Mouse (Mus musculus): ENCODE data around the gene Polr2l. TPM values are rescaled to one million over a fixed set of nuclear protein-coding genes. Genes with fewer than 3 reads are reported as not detected.
A peak's percentile ranks its signal among the peaks of the same experiment; 100 is the strongest.

Gene Polr2l
- total and polyA plus RNA-seq, 2 experiments from 2014 or later: 21.1 to 73.2 TPM

GRCm38 (mm10) chr7:141474160-141474559 is 772 bp downstream of the Polr2l start:
- Histone ChIP-seq H3K9ac (peak overlapping the region; percentile 91), H3K9me3 (ENCODE audit: low read length) (no peaks in the 10 kb centered on the region), H3K4me3 (ENCODE audit: low read depth, low read length) (peak overlapping the region; percentile 69), H3K4me1 (ENCODE audit: insufficient read depth) (peaks cover 12% of the 10 kb centered on the region), H3K27ac (ENCODE audit: low read depth, low read length) (no peak overlapping the region), H3K36me3 (ENCODE audit: insufficient read depth) (peaks cover 23% of the 10 kb centered on the region), H3K27me3 (ENCODE audit: insufficient read depth, low read length) (no peaks in the 10 kb centered on the region), H3K4me2 (ENCODE audit: low read depth) (peak overlapping the region; percentile 71)
- no peak for DNase-seq
- no peak for TF ChIP-seq CTCF (IDR thresholded peaks at IDR 0.05; ENCODE audit: low read depth)
- ATAC-seq: no peak
- 9% methylated on average over 5 of the region's 5 CpGs for WGBS

- ATAC-seq: no peak
- Histone ChIP-seq H3K4me3 (ENCODE audit: low read depth, low read length) (no peak overlapping the region), H3K27ac (ENCODE audit: low read depth, low read length) (no peak overlapping the region), H3K4me1 (ENCODE audit: insufficient read depth) (peaks cover 22% of the 10 kb centered on the region), H3K27me3 (ENCODE audit: insufficient read depth, low read length) (no peaks in the 10 kb centered on the region), H3K9ac (no peak overlapping the region), H3K4me2 (ENCODE audit: low read depth) (no peak overlapping the region), H3K9me3 (ENCODE audit: low read length) (no peaks in the 10 kb centered on the region), H3K36me3 (ENCODE audit: insufficient read depth) (peaks cover 23% of the 10 kb centered on the region)
- no peak for DNase-seq
- WGBS: 88% methylated on average over 6 of the region's 6 CpGs
- TF ChIP-seq CTCF (IDR thresholded peaks at IDR 0.05; ENCODE audit: low read depth): no peak
These were observed 2.2 kb downstream of the Polr2l start for GRCm38 (mm10) chr7:141472763-141473162.

GRCm38 (mm10) chr7:141472226-141472625 is 2.7 kb downstream of the Polr2l start:
- DNase-seq: no peak
- no peak for TF ChIP-seq CTCF (IDR thresholded peaks at IDR 0.05; ENCODE audit: low read depth)

GRCm38 (mm10) chr7:141471236-141471635 is 3.7 kb downstream of the Polr2l start:
- WGBS: 88% methylated on average over 1 of the region's 1 CpGs
- no peak for ATAC-seq
- Histone ChIP-seq H3K36me3 (ENCODE audit: insufficient read depth) (peaks cover 23% of the 10 kb centered on the region), H3K4me3 (ENCODE audit: low read depth, low read length) (no peak overlapping the region), H3K27ac (ENCODE audit: low read depth, low read length) (no peak overlapping the region), H3K4me1 (ENCODE audit: insufficient read depth) (peaks cover 28% of the 10 kb centered on the region), H3K27me3 (ENCODE audit: insufficient read depth, low read length) (peaks cover under 1% of the 10 kb centered on the region; the same call in 1 of the 2 replicates), H3K9ac (no peak overlapping the region), H3K4me2 (ENCODE audit: low read depth) (no peak overlapping the region), H3K9me3 (ENCODE audit: low read length) (no peaks in the 10 kb centered on the region)
- DNase-seq: no peak
- TF ChIP-seq CTCF (IDR thresholded peaks at IDR 0.05; ENCODE audit: low read depth): no peak

More at GRCm38 (mm10) chr7:141472226-141472625, 2.7 kb downstream of the Polr2l start:
- H3K4me3 ChIP-seq (ENCODE audit: low read depth, low read length): no peak overlapping the region
- peaks cover 23% of the 10 kb centered on the region for H3K36me3 ChIP-seq (ENCODE audit: insufficient read depth)
- H3K9me3 ChIP-seq (ENCODE audit: low read length): no peaks in the 10 kb centered on the region
- no peak overlapping the region for H3K27ac ChIP-seq (ENCODE audit: low read depth, low read length)
- H3K4me2 ChIP-seq (ENCODE audit: low read depth): no peak overlapping the region
- no peak overlapping the region for H3K9ac ChIP-seq
- H3K4me1 ChIP-seq (ENCODE audit: insufficient read depth): peaks cover 23% of the 10 kb centered on the region
- WGBS: 82% methylated on average over 6 of the region's 6 CpGs
- ATAC-seq: no peak
- H3K27me3 ChIP-seq (ENCODE audit: insufficient read depth, low read length): no peaks in the 10 kb centered on the region

- no peak overlapping the region for H3K27ac ChIP-seq (ENCODE audit: low read depth, low read length)
- no peak overlapping the region for H3K4me2 ChIP-seq (ENCODE audit: low read depth)
- ATAC-seq (no peak), DNase-seq (no peak)
- 94% methylated on average over 10 of the region's 10 CpGs for WGBS
- H3K9ac ChIP-seq: no peak overlapping the region
- H3K27me3 ChIP-seq (ENCODE audit: insufficient read depth, low read length): peaks cover 7% of the 10 kb centered on the region
- no peak for TF ChIP-seq CTCF (IDR thresholded peaks at IDR 0.05; ENCODE audit: low read depth)
- H3K4me1 ChIP-seq (ENCODE audit: insufficient read depth): peaks cover 28% of the 10 kb centered on the region
- H3K9me3 ChIP-seq (ENCODE audit: low read length): no peaks in the 10 kb centered on the region
- peaks cover 23% of the 10 kb centered on the region for H3K36me3 ChIP-seq (ENCODE audit: insufficient read depth)
- H3K4me3 ChIP-seq (ENCODE audit: low read depth, low read length): no peak overlapping the region
These were observed 4.3 kb downstream of the Polr2l start for GRCm38 (mm10) chr7:141470637-141470944.

GRCm38 (mm10) chr7:141469901-141470636 is 4.9 kb downstream of the Polr2l start:
- H3K4me3 ChIP-seq (ENCODE audit: low read depth, low read length): no peak overlapping the region
- peaks cover 12% of the 10 kb centered on the region for H3K27me3 ChIP-seq (ENCODE audit: insufficient read depth, low read length)
- H3K36me3 ChIP-seq (ENCODE audit: insufficient read depth): peaks cover 23% of the 10 kb centered on the region
- 90% methylated on average over 18 of the region's 18 CpGs for WGBS
- DNase-seq (no peak), ATAC-seq (no peak)
- no peak overlapping the region for H3K9ac ChIP-seq
- no peaks in the 10 kb centered on the region for H3K9me3 ChIP-seq (ENCODE audit: low read length)
- peak overlapping the region; percentile 9; the same call in 1 of the 2 replicates for H3K27ac ChIP-seq (ENCODE audit: low read depth, low read length)
- H3K4me1 ChIP-seq (ENCODE audit: insufficient read depth): peaks cover 28% of the 10 kb centered on the region
- peak overlapping the region; percentile 72; the same call in 1 of the 2 replicates for H3K4me2 ChIP-seq (ENCODE audit: low read depth)
- no peak for TF ChIP-seq CTCF (IDR thresholded peaks at IDR 0.05; ENCODE audit: low read depth)

GRCm38 (mm10) chr7:141469352-141469751 is 5.6 kb downstream of the Polr2l start:
- peak overlapping the region; percentile 84; the same call in 1 of the 2 replicates for H3K27ac ChIP-seq (ENCODE audit: low read depth, low read length)
- TF ChIP-seq CTCF (IDR thresholded peaks at IDR 0.05; ENCODE audit: low read depth): no peak
- peaks cover 23% of the 10 kb centered on the region for H3K36me3 ChIP-seq (ENCODE audit: insufficient read depth)
- H3K9me3 ChIP-seq (ENCODE audit: low read length): no peaks in the 10 kb centered on the region
- H3K9ac ChIP-seq: peak overlapping the region; percentile 69
- ATAC-seq: no peak
- H3K4me3 ChIP-seq (ENCODE audit: low read depth, low read length): peak overlapping the region; percentile 62; the same call in 1 of the 2 replicates
- peak overlapping the region; percentile 72 for H3K4me2 ChIP-seq (ENCODE audit: low read depth)
- peaks cover 18% of the 10 kb centered on the region for H3K27me3 ChIP-seq (ENCODE audit: insufficient read depth, low read length)
- no peak for DNase-seq
- H3K4me1 ChIP-seq (ENCODE audit: insufficient read depth): peaks cover 27% of the 10 kb centered on the region
- 87% methylated on average over 6 of the region's 6 CpGs for WGBS

Measured in forebrain, postnatal 0 days (tissue).